Mouse (Mus musculus): Measurements from ENCODE around the gene Fbxo8. TPM values are rescaled to one million over a fixed set of nuclear protein-coding genes. Genes with fewer than 3 reads are reported as not detected.

Fbxo8 gene
- polyA plus RNA-seq, 1 experiment from 2014 or later = 58.8 TPM

GRCm38 (mm10) chr8:56591084-56591483, 40.2 kb downstream of the Fbxo8 start:
- WGBS = 97% methylated on average over 1 of the region's 1 CpGs
- no peak overlapping the region for H3K9ac ChIP-seq (ENCODE audit: low read depth, low read length)
- no peak overlapping the region for H3K4me3 ChIP-seq (replicated peaks; ENCODE audit: low read depth, low read length)
- H3K27ac ChIP-seq = no peak overlapping the region
- no peak for DNase-seq (ENCODE audit: low spot score)
- no peaks in the 10 kb centered on the region for H3K36me3 ChIP-seq (ENCODE audit: insufficient read depth, low read length)
- H3K9me3 ChIP-seq (replicated peaks; ENCODE audit: low read length) = no peaks in the 10 kb centered on the region
- no peaks in the 10 kb centered on the region for H3K27me3 ChIP-seq (ENCODE audit: insufficient read depth, low read length)
- H3K4me2 ChIP-seq (ENCODE audit: low read length) = no peak overlapping the region
- no peaks in the 10 kb centered on the region for H3K4me1 ChIP-seq (replicated peaks; ENCODE audit: insufficient read depth, low read length)
- TF ChIP-seq CTCF (IDR thresholded peaks at IDR 0.05; ENCODE audit: low read depth) = no peak
- no peak for ATAC-seq (replicated peaks; ENCODE audit: low FRiP score, low read depth)

GRCm38 (mm10) chr8:56591502-56591901, 40.6 kb downstream of the Fbxo8 start:
- 97% methylated on average over 5 of the region's 5 CpGs for WGBS
- Histone ChIP-seq H3K4me1 (replicated peaks; ENCODE audit: insufficient read depth, low read length) (no peaks in the 10 kb centered on the region), H3K36me3 (ENCODE audit: insufficient read depth, low read length) (no peaks in the 10 kb centered on the region), H3K9me3 (replicated peaks; ENCODE audit: low read length) (no peaks in the 10 kb centered on the region), H3K27me3 (ENCODE audit: insufficient read depth, low read length) (no peaks in the 10 kb centered on the region), H3K27ac (no peak overlapping the region), H3K9ac (ENCODE audit: low read depth, low read length) (no peak overlapping the region), H3K4me3 (replicated peaks; ENCODE audit: low read depth, low read length) (no peak overlapping the region), H3K4me2 (ENCODE audit: low read length) (no peak overlapping the region)
- ATAC-seq (replicated peaks; ENCODE audit: low FRiP score, low read depth) (no peak), DNase-seq (ENCODE audit: low spot score) (no peak)
- no peak for TF ChIP-seq CTCF (IDR thresholded peaks at IDR 0.05; ENCODE audit: low read depth)

- no peak for TF ChIP-seq CTCF (IDR thresholded peaks at IDR 0.05; ENCODE audit: low read depth)
- H3K36me3 ChIP-seq (ENCODE audit: insufficient read depth, low read length) = no peaks in the 10 kb centered on the region
- ATAC-seq (replicated peaks; ENCODE audit: low FRiP score, low read depth) = no peak
- no peaks in the 10 kb centered on the region for H3K4me1 ChIP-seq (replicated peaks; ENCODE audit: insufficient read depth, low read length)
- DNase-seq (ENCODE audit: low spot score) = no peak
- H3K4me2 ChIP-seq (ENCODE audit: low read length) = no peak overlapping the region
- no peaks in the 10 kb centered on the region for H3K27me3 ChIP-seq (ENCODE audit: insufficient read depth, low read length)
- no peaks in the 10 kb centered on the region for H3K9me3 ChIP-seq (replicated peaks; ENCODE audit: low read length)
- no peak overlapping the region for H3K4me3 ChIP-seq (replicated peaks; ENCODE audit: low read depth, low read length)
- no peak overlapping the region for H3K27ac ChIP-seq
- no peak overlapping the region for H3K9ac ChIP-seq (ENCODE audit: low read depth, low read length)
- WGBS = 17% methylated on average over 3 of the region's 3 CpGs
Observed at GRCm38 (mm10) chr8:56606481-56606880, 55.6 kb downstream of the Fbxo8 start.

- no peaks in the 10 kb centered on the region for H3K27me3 ChIP-seq (ENCODE audit: insufficient read depth, low read length)
- no peak for ATAC-seq (replicated peaks; ENCODE audit: low FRiP score, low read depth)
- no peak for DNase-seq (ENCODE audit: low spot score)
- no peak for TF ChIP-seq CTCF (IDR thresholded peaks at IDR 0.05; ENCODE audit: low read depth)
- H3K4me3 ChIP-seq (replicated peaks; ENCODE audit: low read depth, low read length) = no peak overlapping the region
- no peak overlapping the region for H3K27ac ChIP-seq
- WGBS = 53% methylated on average over 6 of the region's 6 CpGs
- no peaks in the 10 kb centered on the region for H3K36me3 ChIP-seq (ENCODE audit: insufficient read depth, low read length)
- no peaks in the 10 kb centered on the region for H3K4me1 ChIP-seq (replicated peaks; ENCODE audit: insufficient read depth, low read length)
- H3K9me3 ChIP-seq (replicated peaks; ENCODE audit: low read length) = no peaks in the 10 kb centered on the region
- no peak overlapping the region for H3K4me2 ChIP-seq (ENCODE audit: low read length)
- H3K9ac ChIP-seq (ENCODE audit: low read depth, low read length) = no peak overlapping the region
Observed at GRCm38 (mm10) chr8:56611736-56612135, 60.8 kb downstream of the Fbxo8 start.

- no peak for TF ChIP-seq CTCF (IDR thresholded peaks at IDR 0.05; ENCODE audit: low read depth)
- H3K9me3 ChIP-seq (replicated peaks; ENCODE audit: low read length) = no peaks in the 10 kb centered on the region
Observed at GRCm38 (mm10) chr8:56614235-56614634, 63.3 kb downstream of the Fbxo8 start.

GRCm38 (mm10) chr8:56615005-56615404, 64.1 kb downstream of the Fbxo8 start:
- WGBS = 5% methylated on average over 5 of the region's 5 CpGs
- DNase-seq (ENCODE audit: low spot score) (peak; percentile 76), ATAC-seq (replicated peaks; ENCODE audit: low FRiP score, low read depth) (peak; percentile 72; the same call in 1 of the 2 replicates)
- Histone ChIP-seq H3K4me3 (replicated peaks; ENCODE audit: low read depth, low read length) (no peak overlapping the region), H3K9me3 (replicated peaks; ENCODE audit: low read length) (no peaks in the 10 kb centered on the region), H3K4me2 (ENCODE audit: low read length) (no peak overlapping the region), H3K36me3 (ENCODE audit: insufficient read depth, low read length) (no peaks in the 10 kb centered on the region), H3K27ac (no peak overlapping the region), H3K9ac (ENCODE audit: low read depth, low read length) (no peak overlapping the region), H3K4me1 (replicated peaks; ENCODE audit: insufficient read depth, low read length) (no peaks in the 10 kb centered on the region), H3K27me3 (ENCODE audit: insufficient read depth, low read length) (peaks cover 8% of the 10 kb centered on the region)
- TF ChIP-seq CTCF (IDR thresholded peaks at IDR 0.05; ENCODE audit: low read depth) = peak; percentile 84

More at GRCm38 (mm10) chr8:56614235-56614634, 63.3 kb downstream of the Fbxo8 start:
- no peak overlapping the region for H3K4me2 ChIP-seq (ENCODE audit: low read length)
- no peak overlapping the region for H3K9ac ChIP-seq (ENCODE audit: low read depth, low read length)
- DNase-seq (ENCODE audit: low spot score) (no peak), ATAC-seq (replicated peaks; ENCODE audit: low FRiP score, low read depth) (no peak)
- WGBS = 94% methylated on average over 1 of the region's 1 CpGs
- H3K27me3 ChIP-seq (ENCODE audit: insufficient read depth, low read length) = peaks cover 5% of the 10 kb centered on the region
- H3K4me3 ChIP-seq (replicated peaks; ENCODE audit: low read depth, low read length) = no peak overlapping the region
- H3K36me3 ChIP-seq (ENCODE audit: insufficient read depth, low read length) = no peaks in the 10 kb centered on the region
- no peak overlapping the region for H3K27ac ChIP-seq
- no peaks in the 10 kb centered on the region for H3K4me1 ChIP-seq (replicated peaks; ENCODE audit: insufficient read depth, low read length)

- 40% methylated on average over 7 of the region's 7 CpGs for WGBS
- DNase-seq (ENCODE audit: low spot score) = peak; percentile 35
- no peak overlapping the region for H3K4me2 ChIP-seq (ENCODE audit: low read length)
- no peaks in the 10 kb centered on the region for H3K36me3 ChIP-seq (ENCODE audit: insufficient read depth, low read length)
- no peak overlapping the region for H3K4me3 ChIP-seq (replicated peaks; ENCODE audit: low read depth, low read length)
- no peak overlapping the region for H3K27ac ChIP-seq
- H3K27me3 ChIP-seq (ENCODE audit: insufficient read depth, low read length) = peaks cover 20% of the 10 kb centered on the region
- H3K4me1 ChIP-seq (replicated peaks; ENCODE audit: insufficient read depth, low read length) = no peaks in the 10 kb centered on the region
- H3K9me3 ChIP-seq (replicated peaks; ENCODE audit: low read length) = no peaks in the 10 kb centered on the region
- peak; percentile 75 for TF ChIP-seq CTCF (IDR thresholded peaks at IDR 0.05; ENCODE audit: low read depth)
- H3K9ac ChIP-seq (ENCODE audit: low read depth, low read length) = no peak overlapping the region
- ATAC-seq (replicated peaks; ENCODE audit: low FRiP score, low read depth) = no peak
Observed at GRCm38 (mm10) chr8:56616260-56616659, 65.4 kb downstream of the Fbxo8 start.
